8 mouse cellular contexts compared by ENCODE assay signal in the genomic region with DNA sequence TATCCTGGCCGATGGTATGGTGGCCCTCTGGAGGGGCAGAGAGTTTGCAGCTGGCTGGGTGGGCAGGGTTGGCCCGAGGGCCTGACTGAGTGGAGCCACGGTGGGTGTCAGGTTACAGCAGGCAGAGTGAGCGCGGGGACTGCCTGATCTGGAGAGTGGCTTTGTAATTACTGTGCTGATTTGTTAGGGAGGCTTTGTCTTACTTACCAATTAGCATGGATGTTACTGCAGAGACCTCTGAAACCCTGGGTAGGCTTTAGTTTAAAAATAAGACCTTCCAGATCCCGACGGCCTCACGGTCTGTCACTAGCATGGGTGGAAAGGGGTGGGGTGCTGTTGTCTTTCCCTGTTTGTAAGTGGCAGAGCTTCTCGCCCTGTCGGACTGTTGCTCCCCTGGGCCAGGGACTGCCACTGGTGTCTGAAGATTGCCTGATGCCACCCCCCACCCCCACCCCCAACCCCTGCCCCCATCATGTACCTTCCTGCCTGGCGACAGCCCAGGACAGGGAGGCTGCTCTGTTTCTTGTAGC.
A peak's percentile ranks its signal among the peaks of the same experiment; 100 is the strongest.
DNase-seq lines count a peak whose midpoint lies in the region; ATAC-seq lines count a peak whose summit lies in the region.

No protein-coding gene starts in this region.

- ATAC-seq in common myeloid progenitor, adult 5-6 weeks (replicated peaks; ENCODE audit: low read depth, poor library complexity, severe bottlenecking), result peak; percentile 50
- ATAC-seq in midbrain, embryonic 13.5 days, result peak; percentile 88

- DNase-seq in 416B (ENCODE audit: low read depth), result peak; percentile 76
- DNase-seq in heart, adult 9 months (ENCODE audit: low spot score in 2 of 2), result peak; percentile 47 to 50
- DNase-seq in kidney, postnatal 10 days, result peak; percentile 75
- no peak for DNase-seq in frontal cortex, postnatal 14 days (ENCODE audit: low spot score in 2 of 2)
- no peak for DNase-seq in right cerebral cortex, postnatal 25 days
- no peak for DNase-seq in urinary bladder, postnatal 25 days (ENCODE audit: low spot score)

- 1% methylated on average over 11 of the region's 11 CpGs for WGBS in midbrain, embryonic 13.5 days

- peak overlapping the region; percentile 75 for H3K27ac ChIP-seq in midbrain, embryonic 13.5 days

- no peaks in the 10 kb centered on the region for H3K9me3 ChIP-seq in midbrain, embryonic 13.5 days

- H3K27me3 ChIP-seq in midbrain, embryonic 13.5 days, result no peaks in the 10 kb centered on the region

- H3K4me2 ChIP-seq in midbrain, embryonic 13.5 days (replicated peaks), result peak overlapping the region; percentile 44

- H3K4me1 ChIP-seq in midbrain, embryonic 13.5 days (replicated peaks), result peaks cover 62% of the 10 kb centered on the region

- H3K36me3 ChIP-seq in midbrain, embryonic 13.5 days, result no peaks in the 10 kb centered on the region

- H3K9ac ChIP-seq in midbrain, embryonic 13.5 days (replicated peaks), result peak overlapping the region; percentile 54

- H3K4me3 ChIP-seq in midbrain, embryonic 13.5 days (replicated peaks), result peak overlapping the region; percentile 2; the same call in 1 of the 2 replicates

Comparison
In these comparisons a context has a peak if more than half of its experiments do, and no peak if none do; other contexts are left out.
1. DNase-seq: peak in 416B (single experiment), heart, adult 9 months (2 of 2) and kidney, postnatal 10 days (single experiment); none in frontal cortex, postnatal 14 days (0 of 2), right cerebral cortex, postnatal 25 days (single experiment) and urinary bladder, postnatal 25 days (single experiment).